Mouse (Mus musculus): ENCODE data around the gene Gm9125. TPM values are rescaled to one million over a fixed set of nuclear protein-coding genes. Genes with fewer than 3 reads are reported as not detected.
"Not testable (repeated sequence)": the region's sequence is repeated elsewhere in the genome, so short reads cannot be mapped to it uniquely, and the experiment has no call there.

Gm9125 gene
- not detected in 2 replicates for polyA plus RNA-seq (2012; rRNA removed)

GRCm38 (mm10) chr3:94054785-94055184 lies at the start of gene Gm9125:
Gm9125 (minus strand) TSS chr3:94054885.
- not testable (repeated sequence) for DNase-seq (ENCODE audit: low read depth)

GRCm38 (mm10) chr3:94072544-94072943 lies 17.9 kb upstream of the Gm9125 start, which contains the start of gene Gm10697:
Gm10697 (minus strand) TSS chr3:94072644.
- DNase-seq (ENCODE audit: low read depth): not testable (repeated sequence)

- not testable (repeated sequence) for DNase-seq (ENCODE audit: low read depth)
Observed at GRCm38 (mm10) chr3:94049566-94050121, 5.0 kb downstream of the Gm9125 start.

DNA sequence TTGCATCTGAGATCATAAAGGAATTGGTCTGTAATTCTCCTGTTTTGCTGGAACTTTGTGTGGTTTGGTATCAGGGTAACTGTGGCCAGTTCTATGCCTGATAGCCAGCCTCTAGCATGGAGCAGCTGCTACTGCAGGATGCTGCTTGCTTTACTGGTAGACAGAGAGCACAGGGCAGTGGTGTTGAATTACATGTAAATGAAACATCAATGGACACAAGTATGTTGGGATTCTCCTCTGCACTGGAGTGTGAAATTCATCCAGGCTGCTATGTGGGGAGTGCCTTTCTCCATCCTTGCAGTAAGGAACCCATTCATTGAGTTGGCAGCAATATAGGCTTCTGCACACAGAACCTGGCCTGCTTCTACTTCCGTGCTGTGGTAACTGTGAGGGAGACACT lies 16.4 kb downstream of the Gm9125 start:
- DNase-seq (ENCODE audit: low read depth): not testable (repeated sequence)

DNA sequence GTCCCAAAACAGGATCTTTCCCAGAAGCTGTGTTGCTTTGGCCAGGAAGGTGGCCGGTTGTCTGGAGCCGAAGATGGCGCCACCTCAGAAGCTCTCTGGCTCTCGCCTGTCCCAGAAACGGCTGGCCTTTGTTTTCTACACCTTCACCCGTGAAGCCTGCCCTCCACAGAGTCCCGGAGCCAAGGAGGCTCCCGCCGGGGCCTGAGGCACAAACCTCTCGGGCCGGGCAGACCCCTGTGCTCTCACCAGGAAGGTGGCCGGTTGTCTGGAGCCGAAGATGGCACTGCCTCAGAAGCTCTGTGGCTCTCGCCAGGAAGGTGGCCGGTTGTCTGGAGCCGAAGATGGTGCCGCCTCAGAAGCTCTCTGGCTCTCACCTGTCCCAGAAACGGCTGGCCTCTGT lies 20.3 kb downstream of the Gm9125 start:
- DNase-seq (ENCODE audit: low read depth): not testable (repeated sequence)

Other genes starting within 250 kb of the Gm9125 start
- gene Tdpoz3, start 228.9 kb downstream of the Gm9125 start, polyA plus RNA-seq (2012; rRNA removed): not detected in 2 replicates
- not detected in 2 replicates for gene Gm9117, start 111.3 kb downstream of the Gm9125 start, polyA plus RNA-seq (2012; rRNA removed)
- gene Tdpoz5, start 93.6 kb downstream of the Gm9125 start, polyA plus RNA-seq (2012; rRNA removed): not detected in 2 replicates
- gene Gm10697, start 17.8 kb upstream of the Gm9125 start, polyA plus RNA-seq (2012; rRNA removed): not detected in 2 replicates
- gene Gm10696, start 123.3 kb upstream of the Gm9125 start, polyA plus RNA-seq (2012; rRNA removed): not detected in 2 replicates
- gene Gm5286, start 141.8 kb upstream of the Gm9125 start, polyA plus RNA-seq (2012; rRNA removed): not detected in 2 replicates
- gene Gm4778, start 209.2 kb upstream of the Gm9125 start, polyA plus RNA-seq (2012; rRNA removed): not detected in 2 replicates

Data from gonadal fat pad, adult 2 months (tissue).